Mouse (Mus musculus): ENCODE measurements around the gene Rabac1. TPM values are rescaled to one million over a fixed set of nuclear protein-coding genes. Genes with fewer than 3 reads are reported as not detected.

Gene Rabac1
- polyA plus RNA-seq (2015; fragmentation: Nextera tagmentation; extraction: Ambion mirVana): 237 and 250 TPM in 2 replicates

DNA sequence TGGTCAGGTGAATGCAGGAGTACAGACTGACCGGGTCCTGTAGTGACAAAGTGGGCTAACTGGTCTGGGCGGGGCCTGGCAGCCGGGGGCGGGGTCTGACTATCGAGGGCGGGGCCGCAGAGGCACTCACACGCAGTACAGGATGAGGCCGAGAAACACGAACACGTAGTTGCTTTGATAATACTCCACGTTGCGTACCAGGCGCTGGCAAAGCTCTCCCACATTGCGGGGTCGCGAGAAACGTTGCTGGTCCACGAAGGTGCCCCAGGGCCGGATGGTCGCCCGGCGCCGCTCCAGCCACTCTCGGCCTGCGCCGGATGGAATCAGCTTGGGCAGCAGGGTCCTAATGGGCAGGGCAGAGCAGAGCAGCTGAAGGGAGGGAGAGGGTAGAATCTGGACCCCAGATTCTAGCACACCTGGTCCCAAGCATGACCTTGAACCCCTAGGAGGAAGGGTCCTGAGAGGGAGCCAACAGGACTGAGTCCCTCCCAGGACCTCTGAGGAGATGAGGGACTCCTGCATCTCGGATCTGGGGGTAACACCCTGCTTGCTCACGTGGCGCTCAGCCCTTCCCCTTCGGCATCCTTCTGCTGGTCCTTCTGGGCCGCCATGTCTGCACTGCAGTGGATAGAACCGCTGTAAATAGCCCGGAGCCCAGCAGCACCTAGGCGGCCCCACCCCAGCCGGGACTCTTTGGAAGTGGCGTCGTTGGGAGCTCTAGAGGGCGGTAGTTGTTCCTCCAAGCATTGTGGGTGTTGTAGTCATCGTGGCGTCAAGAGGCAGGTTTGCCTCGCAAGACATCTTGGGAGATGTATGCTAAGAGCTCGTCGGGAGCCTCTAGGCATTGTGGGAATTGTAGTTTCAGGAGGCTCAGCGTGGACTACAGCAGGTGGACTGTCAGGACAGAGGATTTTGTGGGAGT, at the start of gene Rabac1:
Gene Rabac1, minus strand, starts transcription at position 783 of the 922 bp plus-strand sequence.

DNA sequence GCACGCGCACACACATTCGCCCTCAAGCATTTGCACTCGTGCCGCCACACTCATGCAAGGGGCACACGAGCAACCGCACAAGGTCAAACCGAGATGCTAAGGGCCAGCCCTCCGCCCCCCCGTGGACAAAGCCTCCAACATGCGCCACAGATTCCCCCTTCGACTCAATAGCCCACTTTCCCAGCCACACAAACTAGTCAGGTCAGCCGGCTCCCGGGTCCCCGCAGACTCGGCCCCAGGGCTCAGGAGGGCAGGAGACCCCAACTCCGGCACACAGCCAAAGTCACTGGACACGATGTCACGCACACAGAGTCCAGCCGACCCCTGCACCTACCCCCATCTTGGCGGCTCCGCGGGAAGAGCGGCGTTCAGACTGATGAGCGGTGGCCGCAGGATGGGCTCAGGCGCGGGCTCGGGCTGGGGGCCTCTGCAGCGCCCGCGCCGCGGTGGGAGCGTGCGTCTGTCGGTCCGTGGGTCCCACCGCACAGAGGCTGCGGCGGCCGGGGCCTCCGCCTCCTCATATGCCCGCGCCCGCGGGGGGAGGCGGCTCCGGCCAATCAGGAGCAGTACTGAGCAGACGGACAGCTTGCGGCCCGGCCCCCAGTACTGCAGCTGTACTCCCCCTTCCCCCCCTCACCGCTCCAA, 33.0 kb upstream of the Rabac1 start, which contains the start of gene Atp1a3:
Gene Atp1a3, minus strand, starts transcription at position 538 of the 645 bp plus-strand sequence.

DNA sequence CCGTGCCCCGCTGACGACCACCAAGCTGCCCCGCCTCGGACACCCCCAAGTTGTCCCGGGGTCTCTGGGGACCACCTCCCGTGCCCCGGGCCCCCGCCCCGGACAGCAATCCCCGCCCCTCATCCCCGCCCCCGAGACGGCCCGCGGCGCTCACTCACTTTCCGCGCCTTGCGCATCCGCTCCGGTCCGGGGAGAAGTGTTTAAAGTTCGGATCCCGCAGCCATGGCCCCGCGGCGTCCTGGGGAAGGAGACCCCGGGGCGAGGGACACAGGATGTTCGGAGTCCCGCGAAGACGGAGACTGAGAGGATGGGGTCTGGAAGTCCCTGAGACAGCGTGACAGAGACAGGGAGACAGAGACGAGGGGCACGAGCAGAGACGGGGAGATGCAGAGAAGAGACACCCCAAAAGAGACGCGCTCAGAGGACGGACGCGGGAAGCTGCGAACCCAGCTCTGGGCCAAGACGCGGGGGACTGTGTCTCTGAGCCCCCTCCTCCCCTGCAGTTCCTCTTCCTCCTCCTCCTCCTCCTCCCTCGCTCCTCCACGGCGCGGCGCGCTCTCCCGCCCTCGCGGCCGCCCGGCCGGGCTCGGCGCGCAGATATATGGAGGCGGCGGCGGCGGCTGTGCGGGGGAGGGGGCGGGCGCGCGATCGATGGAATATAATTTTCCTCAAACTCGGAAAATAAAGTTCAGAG, 28.1 kb downstream of the Rabac1 start, which contains the start of gene Gm4881:
Gene Gm4881, minus strand, starts transcription at position 238 of the 694 bp plus-strand sequence.

Small RNAs within 50 kb of the gene (microRNA-seq; reads per million reads assigned to microRNA genes)
- 0.71 to 0.85 reads per million in 2 experiments for gene Mir7046
- 0 reads per million in 2 experiments for gene Mir7047

Other genes with a start within 250 kb of the Rabac1 start
- not detected in 2 replicates for gene Gm4763, start 245.8 kb downstream of the Rabac1 start, polyA plus RNA-seq (2015; fragmentation: Nextera tagmentation; extraction: Ambion mirVana)
- gene Cd177, start 212.4 kb downstream of the Rabac1 start, polyA plus RNA-seq (2015; fragmentation: Nextera tagmentation; extraction: Ambion mirVana): 0.05 and 0.07 TPM in 2 replicates
- gene Ceacam10, start 195.5 kb downstream of the Rabac1 start, polyA plus RNA-seq (2015; fragmentation: Nextera tagmentation; extraction: Ambion mirVana): not detected in 2 replicates
- 7.4 and 9.8 TPM in 2 replicates for gene Gm9844, start 110.5 kb downstream of the Rabac1 start, polyA plus RNA-seq (2015; fragmentation: Nextera tagmentation; extraction: Ambion mirVana)
- not detected in 2 replicates for gene Lypd4, start 102.8 kb downstream of the Rabac1 start, polyA plus RNA-seq (2015; fragmentation: Nextera tagmentation; extraction: Ambion mirVana)
- gene Dmrtc2, start 102.7 kb downstream of the Rabac1 start, polyA plus RNA-seq (2015; fragmentation: Nextera tagmentation; extraction: Ambion mirVana): not detected in 2 replicates
- 1,449 and 1,636 TPM in 2 replicates for gene Rps19, start 88.4 kb downstream of the Rabac1 start, polyA plus RNA-seq (2015; fragmentation: Nextera tagmentation; extraction: Ambion mirVana)
- gene Cd79a, start 75.4 kb downstream of the Rabac1 start, polyA plus RNA-seq (2015; fragmentation: Nextera tagmentation; extraction: Ambion mirVana): 0.29 and 0.58 TPM in 2 replicates
- 39.1 and 44.5 TPM in 2 replicates for gene Arhgef1, start 69.8 kb downstream of the Rabac1 start, polyA plus RNA-seq (2015; fragmentation: Nextera tagmentation; extraction: Ambion mirVana)
- gene Gm4881, start 28.3 kb downstream of the Rabac1 start, polyA plus RNA-seq (2015; fragmentation: Nextera tagmentation; extraction: Ambion mirVana): not detected in 2 replicates
- gene Atp1a3, start 33.2 kb upstream of the Rabac1 start, polyA plus RNA-seq (2015; fragmentation: Nextera tagmentation; extraction: Ambion mirVana): 0.13 and 0.19 TPM in 2 replicates
- 1.5 and 2.2 TPM in 2 replicates for gene Grik5, start 99.6 kb upstream of the Rabac1 start, polyA plus RNA-seq (2015; fragmentation: Nextera tagmentation; extraction: Ambion mirVana)
- 9.0 and 9.4 TPM in 2 replicates for gene Zfp574, start 99.8 kb upstream of the Rabac1 start, polyA plus RNA-seq (2015; fragmentation: Nextera tagmentation; extraction: Ambion mirVana)
- gene Pou2f2, start 207.0 kb upstream of the Rabac1 start, polyA plus RNA-seq (2015; fragmentation: Nextera tagmentation; extraction: Ambion mirVana): 0.42 and 0.46 TPM in 2 replicates
- 6.5 and 7.9 TPM in 2 replicates for gene Dedd2, start 247.9 kb upstream of the Rabac1 start, polyA plus RNA-seq (2015; fragmentation: Nextera tagmentation; extraction: Ambion mirVana)
- gene Zfp526, start 248.7 kb upstream of the Rabac1 start, polyA plus RNA-seq (2015; fragmentation: Nextera tagmentation; extraction: Ambion mirVana): 1.4 and 1.8 TPM in 2 replicates